Mouse (Mus musculus) splenic B cell, adult 2 months (primary cell): ENCODE results near the gene Lyrm9.

Source experiments
- DNase-seq: peaks from one replicate; pipeline ENCODE4 v3.0.0-alpha.2; 2011; ENCODE audit warnings: low read depth, low spot score
- H3K27me3 ChIP-seq: 2 replicates; pipeline ENCODE4 v1.6.1; 2012; ENCODE audit warnings: mild to moderate bottlenecking, low read length, moderate library complexity, mixed read lengths; ENCODE audit not compliant: control insufficient read depth, poor library complexity, insufficient read depth, severe bottlenecking
- H3K36me3 ChIP-seq: 2 replicates; pipeline ENCODE4 v1.6.1; 2012; ENCODE audit warnings: mild to moderate bottlenecking, low read length, moderate library complexity, mixed read lengths; ENCODE audit not compliant: control insufficient read depth, poor library complexity, insufficient read depth, severe bottlenecking

The Lyrm9 gene

GRCm38 (mm10) chr11:78829373-78829772 lies 3.0 kb downstream of the Lyrm9 start:
- DNase-seq = no peak
- H3K36me3 ChIP-seq = no peaks in the 10 kb centered on the region
- H3K27me3 ChIP-seq = no peaks in the 10 kb centered on the region

GRCm38 (mm10) chr11:78830180-78830579 lies 3.8 kb downstream of the Lyrm9 start:
- Histone ChIP-seq H3K27me3 (no peaks in the 10 kb centered on the region), H3K36me3 (no peaks in the 10 kb centered on the region)
- no peak for DNase-seq

- H3K27me3 ChIP-seq = no peaks in the 10 kb centered on the region
These were observed 5.3 kb downstream of the Lyrm9 start for GRCm38 (mm10) chr11:78831716-78832115.

GRCm38 (mm10) chr11:78832117-78832726 lies 5.8 kb downstream of the Lyrm9 start:
- no peaks in the 10 kb centered on the region for H3K36me3 ChIP-seq
- H3K27me3 ChIP-seq = no peaks in the 10 kb centered on the region
- no peak for DNase-seq

More at GRCm38 (mm10) chr11:78831716-78832115, 5.3 kb downstream of the Lyrm9 start:
- H3K36me3 ChIP-seq = no peaks in the 10 kb centered on the region
- no peak for DNase-seq

GRCm38 (mm10) chr11:78832816-78833314 lies 6.5 kb downstream of the Lyrm9 start:
- Histone ChIP-seq H3K27me3 (no peaks in the 10 kb centered on the region), H3K36me3 (no peaks in the 10 kb centered on the region)
- no peak for DNase-seq

GRCm38 (mm10) chr11:78836486-78836885 lies 10.1 kb downstream of the Lyrm9 start:
- Histone ChIP-seq H3K36me3 (no peaks in the 10 kb centered on the region), H3K27me3 (no peaks in the 10 kb centered on the region)
- DNase-seq = no peak

- no peaks in the 10 kb centered on the region for H3K27me3 ChIP-seq
- H3K36me3 ChIP-seq = no peaks in the 10 kb centered on the region
- peak; percentile 75 for DNase-seq
These were observed 11.6 kb downstream of the Lyrm9 start for GRCm38 (mm10) chr11:78837989-78838388.

GRCm38 (mm10) chr11:78839491-78839890 lies 13.1 kb downstream of the Lyrm9 start:
- Histone ChIP-seq H3K36me3 (no peaks in the 10 kb centered on the region), H3K27me3 (no peaks in the 10 kb centered on the region)
- DNase-seq = no peak

- no peaks in the 10 kb centered on the region for H3K27me3 ChIP-seq
- no peak for DNase-seq
- H3K36me3 ChIP-seq = no peaks in the 10 kb centered on the region
These were observed 13.8 kb downstream of the Lyrm9 start for GRCm38 (mm10) chr11:78840141-78840540.

GRCm38 (mm10) chr11:78841987-78842386 lies 15.6 kb downstream of the Lyrm9 start:
- Histone ChIP-seq H3K36me3 (no peaks in the 10 kb centered on the region), H3K27me3 (no peaks in the 10 kb centered on the region)
- DNase-seq = no peak

- no peaks in the 10 kb centered on the region for H3K27me3 ChIP-seq
- no peaks in the 10 kb centered on the region for H3K36me3 ChIP-seq
- no peak for DNase-seq
These were observed 20.2 kb downstream of the Lyrm9 start for GRCm38 (mm10) chr11:78846620-78847019.

GRCm38 (mm10) chr11:78847884-78848848 lies 21.8 kb downstream of the Lyrm9 start:
- DNase-seq = no peak
- Histone ChIP-seq H3K36me3 (no peaks in the 10 kb centered on the region), H3K27me3 (no peaks in the 10 kb centered on the region)

- DNase-seq = no peak
- H3K36me3 ChIP-seq = no peaks in the 10 kb centered on the region
- no peaks in the 10 kb centered on the region for H3K27me3 ChIP-seq
These were observed 23.5 kb downstream of the Lyrm9 start for GRCm38 (mm10) chr11:78849859-78850258.

- no peaks in the 10 kb centered on the region for H3K36me3 ChIP-seq
- DNase-seq = no peak
- no peaks in the 10 kb centered on the region for H3K27me3 ChIP-seq
These were observed 25.0 kb downstream of the Lyrm9 start for GRCm38 (mm10) chr11:78851216-78851870.

GRCm38 (mm10) chr11:78851871-78852265 lies 25.5 kb downstream of the Lyrm9 start:
- Histone ChIP-seq H3K36me3 (no peaks in the 10 kb centered on the region), H3K27me3 (no peaks in the 10 kb centered on the region)
- no peak for DNase-seq
